Mouse (Mus musculus): Measurements from ENCODE around the gene Upf3a. TPM values are rescaled to one million over a fixed set of nuclear protein-coding genes. Genes with fewer than 3 reads are reported as not detected.
"Not testable (repeated sequence)": the region's sequence is repeated elsewhere in the genome, so short reads cannot be mapped to it uniquely, and the experiment has no call there.

Upf3a gene
- polyA plus RNA-seq, 1 experiment from 2014 or later: 21.3 TPM

- Histone ChIP-seq H3K27me3 (replicated peaks) (no peaks in the 10 kb centered on the region), H3K27ac (peak overlapping the region; percentile 96), H3K4me1 (peaks cover 24% of the 10 kb centered on the region), H3K4me2 (peak overlapping the region; percentile 91), H3K9me3 (replicated peaks) (no peaks in the 10 kb centered on the region), H3K4me3 (peak overlapping the region; percentile 74), H3K36me3 (peaks cover 28% of the 10 kb centered on the region), H3K9ac (peak overlapping the region; percentile 88)
- 0% methylated on average over 42 of the region's 47 CpGs for WGBS (ENCODE audit: insufficient replicate concordance)
- ATAC-seq: peak; percentile 89
These were observed 417 bp downstream of the Upf3a start for GRCm38 (mm10) chr8:13785764-13786299.

DNA sequence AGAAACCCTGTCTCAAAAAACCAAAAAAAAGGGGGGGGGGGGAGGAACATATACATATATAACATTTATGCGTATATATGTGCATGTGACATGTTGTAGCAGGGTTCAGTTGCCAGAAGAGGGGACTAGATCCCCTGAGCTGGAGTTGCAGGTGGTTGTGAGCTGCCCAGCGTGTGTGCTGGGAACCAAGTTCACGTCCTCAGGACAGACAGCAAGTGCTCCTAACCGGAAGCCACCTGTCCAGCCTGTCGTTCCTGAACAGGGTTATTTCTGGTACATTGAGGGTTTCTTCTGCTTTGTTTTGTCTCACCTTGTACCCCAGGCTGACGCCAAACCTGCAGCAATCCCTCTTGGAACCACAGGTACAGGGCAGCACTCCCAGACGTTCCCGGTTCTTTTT lies 4.2 kb downstream of the Upf3a start:
- H3K27me3 ChIP-seq (replicated peaks): no peaks in the 10 kb centered on the region
- H3K4me3 ChIP-seq: no peak overlapping the region
- ATAC-seq: no peak
- H3K27ac ChIP-seq: no peak overlapping the region
- no peaks in the 10 kb centered on the region for H3K9me3 ChIP-seq (replicated peaks)
- no peak overlapping the region for H3K9ac ChIP-seq
- 86% methylated on average over 8 of the region's 8 CpGs for WGBS (ENCODE audit: insufficient replicate concordance)
- H3K4me2 ChIP-seq: no peak overlapping the region
- peaks cover 15% of the 10 kb centered on the region for H3K4me1 ChIP-seq
- peaks cover 38% of the 10 kb centered on the region for H3K36me3 ChIP-seq

GRCm38 (mm10) chr8:13793097-13793745 lies 7.8 kb downstream of the Upf3a start:
- Histone ChIP-seq H3K36me3 (peaks cover 68% of the 10 kb centered on the region), H3K9me3 (replicated peaks) (no peaks in the 10 kb centered on the region), H3K27me3 (replicated peaks) (no peaks in the 10 kb centered on the region), H3K9ac (no peak overlapping the region), H3K27ac (no peak overlapping the region), H3K4me2 (no peak overlapping the region), H3K4me1 (no peaks in the 10 kb centered on the region), H3K4me3 (no peak overlapping the region)
- 74% methylated on average over 8 of the region's 8 CpGs for WGBS (ENCODE audit: insufficient replicate concordance)
- ATAC-seq: no peak

- H3K9ac ChIP-seq: no peak overlapping the region
- H3K36me3 ChIP-seq: peaks cover 73% of the 10 kb centered on the region
- ATAC-seq: no peak
- H3K4me3 ChIP-seq: no peak overlapping the region
- H3K4me1 ChIP-seq: no peaks in the 10 kb centered on the region
- no peaks in the 10 kb centered on the region for H3K9me3 ChIP-seq (replicated peaks)
- 79% methylated on average over 11 of the region's 11 CpGs for whole genome bisulfite sequencing (ENCODE audit: insufficient replicate concordance)
- no peaks in the 10 kb centered on the region for H3K27me3 ChIP-seq (replicated peaks)
- H3K4me2 ChIP-seq: no peak overlapping the region
- H3K27ac ChIP-seq: no peak overlapping the region
These were observed 8.3 kb downstream of the Upf3a start for GRCm38 (mm10) chr8:13793746-13794101.

DNA sequence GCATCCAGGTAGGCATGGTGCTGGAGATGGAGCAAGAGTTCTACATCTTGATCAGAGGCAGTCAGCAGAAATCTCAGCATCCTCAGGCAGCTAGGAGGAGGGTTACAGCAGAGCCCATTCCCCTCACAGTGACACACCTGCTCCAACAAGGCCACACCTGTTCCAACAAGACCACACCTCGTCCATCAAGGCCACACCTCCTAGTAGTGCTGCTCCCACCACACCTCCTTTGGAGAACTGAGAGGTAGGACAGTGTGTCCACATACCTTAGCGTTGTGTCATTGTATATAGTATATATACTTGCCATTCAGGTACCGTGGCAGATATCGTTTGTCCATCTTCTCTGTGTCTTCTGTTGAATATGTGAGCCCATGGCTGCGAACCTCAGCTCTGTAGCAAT lies 12.3 kb downstream of the Upf3a start:
- H3K36me3 ChIP-seq: peaks cover 56% of the 10 kb centered on the region
- WGBS (ENCODE audit: insufficient replicate concordance): 86% methylated on average over 5 of the region's 5 CpGs
- no peak overlapping the region for H3K27ac ChIP-seq
- H3K4me3 ChIP-seq: no peak overlapping the region
- H3K27me3 ChIP-seq (replicated peaks): no peaks in the 10 kb centered on the region
- no peak for ATAC-seq
- H3K9ac ChIP-seq: no peak overlapping the region
- H3K4me1 ChIP-seq: no peaks in the 10 kb centered on the region
- H3K4me2 ChIP-seq: no peak overlapping the region
- no peaks in the 10 kb centered on the region for H3K9me3 ChIP-seq (replicated peaks)

GRCm38 (mm10) chr8:13799566-13799965 lies 14.2 kb downstream of the Upf3a start:
- Histone ChIP-seq H3K4me3 (no peak overlapping the region), H3K36me3 (peaks cover 42% of the 10 kb centered on the region), H3K4me1 (no peaks in the 10 kb centered on the region), H3K9me3 (replicated peaks) (no peaks in the 10 kb centered on the region), H3K9ac (no peak overlapping the region), H3K27ac (no peak overlapping the region), H3K27me3 (replicated peaks) (no peaks in the 10 kb centered on the region), H3K4me2 (no peak overlapping the region)
- WGBS (ENCODE audit: insufficient replicate concordance): 71% methylated on average over 5 of the region's 5 CpGs
- no peak for ATAC-seq

GRCm38 (mm10) chr8:13828598-13829172 lies 43.3 kb downstream of the Upf3a start:
- ATAC-seq: no peak
- Histone ChIP-seq H3K9me3 (replicated peaks) (no peaks in the 10 kb centered on the region), H3K4me3 (no peak overlapping the region), H3K4me2 (no peak overlapping the region), H3K27me3 (replicated peaks) (no peaks in the 10 kb centered on the region), H3K9ac (no peak overlapping the region), H3K27ac (no peak overlapping the region), H3K4me1 (no peaks in the 10 kb centered on the region), H3K36me3 (no peaks in the 10 kb centered on the region)
- 48% methylated on average over 7 of the region's 7 CpGs for WGBS (ENCODE audit: insufficient replicate concordance)

GRCm38 (mm10) chr8:13838289-13838688 lies 52.9 kb downstream of the Upf3a start, which contains the start of gene AF366264:
Gene AF366264 (minus strand): TSS chr8:13838389.
- H3K4me1 ChIP-seq, H3K9ac ChIP-seq, ATAC-seq: not testable (repeated sequence)

DNA sequence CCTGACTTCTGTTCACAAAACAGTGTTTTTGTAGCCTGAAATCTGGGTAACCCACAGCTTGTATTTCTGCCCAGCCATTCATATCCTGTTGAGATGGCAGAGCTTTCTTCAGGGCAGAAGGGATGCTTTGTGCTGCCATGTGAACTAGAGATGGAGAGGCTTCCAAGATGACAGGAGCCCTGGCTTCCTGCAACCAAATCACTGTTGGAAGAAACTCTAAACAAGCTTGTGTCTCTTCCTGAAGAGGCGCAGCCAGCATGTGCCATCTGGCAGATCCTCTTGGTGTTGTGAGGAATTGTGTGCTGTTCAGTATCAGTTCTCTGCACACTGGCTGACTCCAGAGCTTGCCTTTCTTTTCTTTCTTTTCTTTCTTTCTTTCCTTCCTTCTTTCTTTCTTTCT lies 57.9 kb downstream of the Upf3a start:
- not testable (repeated sequence) for H3K4me1 ChIP-seq; H3K4me2 ChIP-seq; H3K27ac ChIP-seq; ATAC-seq; H3K36me3 ChIP-seq; H3K9me3 ChIP-seq (replicated peaks); H3K4me3 ChIP-seq; H3K27me3 ChIP-seq (replicated peaks); H3K9ac ChIP-seq
- 75% methylated on average over 1 of the region's 1 CpGs for WGBS (ENCODE audit: insufficient replicate concordance)

More at GRCm38 (mm10) chr8:13838289-13838688, 52.9 kb downstream of the Upf3a start, which contains the start of gene AF366264:
- H3K4me3 ChIP-seq; H3K27me3 ChIP-seq (replicated peaks); H3K4me2 ChIP-seq; H3K9me3 ChIP-seq (replicated peaks); H3K27ac ChIP-seq; H3K36me3 ChIP-seq: not testable (repeated sequence)
- 69% methylated on average over 5 of the region's 5 CpGs for WGBS (ENCODE audit: insufficient replicate concordance)

Other genes starting within 250 kb of the Upf3a start
- not detected in 2 replicates for gene 1700029H14Rik, start 223.2 kb upstream of the Upf3a start, polyA plus RNA-seq (2016; fragmentation: Nextera tagmentation; extraction: Ambion mirVana)
- 29.2 and 30.8 TPM in 2 replicates for gene Rasa3, start 108.0 kb upstream of the Upf3a start, polyA plus RNA-seq (2016; fragmentation: Nextera tagmentation; extraction: Ambion mirVana)
- gene Cfap97d2, start 79.7 kb upstream of the Upf3a start, polyA plus RNA-seq (2016; fragmentation: Nextera tagmentation; extraction: Ambion mirVana): not detected in 2 replicates
- gene Cdc16, start 27.9 kb upstream of the Upf3a start, polyA plus RNA-seq (2016; fragmentation: Nextera tagmentation; extraction: Ambion mirVana): 86.4 and 87.4 TPM in 2 replicates
- not detected in 2 replicates for gene AF366264, start 52.8 kb downstream of the Upf3a start, polyA plus RNA-seq (2016; fragmentation: Nextera tagmentation; extraction: Ambion mirVana)
- gene Champ1, start 84.0 kb downstream of the Upf3a start, polyA plus RNA-seq (2016; fragmentation: Nextera tagmentation; extraction: Ambion mirVana): 24.4 and 24.7 TPM in 2 replicates
- 9.1 and 10.9 TPM in 2 replicates for gene Coprs, start 104.7 kb downstream of the Upf3a start, polyA plus RNA-seq (2016; fragmentation: Nextera tagmentation; extraction: Ambion mirVana)